Mouse (Mus musculus): ENCODE results near the gene Cspg4.
"Not testable (repeated sequence)": the region's sequence is repeated elsewhere in the genome, so short reads cannot be mapped to it uniquely, and the experiment has no call there.

Cspg4 gene

DNA sequence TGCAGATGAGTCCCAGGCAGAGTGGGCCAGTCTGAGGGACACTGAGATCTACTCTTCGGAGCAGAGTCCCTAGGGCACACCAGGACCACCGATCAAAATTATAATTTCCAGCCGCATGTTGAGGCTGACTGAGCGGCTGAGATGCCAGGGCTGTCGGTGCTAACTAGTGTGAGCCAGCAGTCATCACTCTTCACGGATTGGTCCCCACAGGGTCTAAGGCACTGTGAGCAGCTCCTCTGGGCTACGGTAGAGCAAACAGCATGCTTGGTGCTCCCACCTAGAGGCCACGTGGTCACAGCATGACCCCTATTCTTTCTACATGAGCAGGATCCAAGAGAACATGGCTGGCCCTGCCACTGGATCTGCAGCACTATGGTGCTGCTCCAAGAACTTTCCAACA, 28.5 kb downstream of the Cspg4 start:
- DNase-seq (ENCODE audit: low read depth): no peak

DNA sequence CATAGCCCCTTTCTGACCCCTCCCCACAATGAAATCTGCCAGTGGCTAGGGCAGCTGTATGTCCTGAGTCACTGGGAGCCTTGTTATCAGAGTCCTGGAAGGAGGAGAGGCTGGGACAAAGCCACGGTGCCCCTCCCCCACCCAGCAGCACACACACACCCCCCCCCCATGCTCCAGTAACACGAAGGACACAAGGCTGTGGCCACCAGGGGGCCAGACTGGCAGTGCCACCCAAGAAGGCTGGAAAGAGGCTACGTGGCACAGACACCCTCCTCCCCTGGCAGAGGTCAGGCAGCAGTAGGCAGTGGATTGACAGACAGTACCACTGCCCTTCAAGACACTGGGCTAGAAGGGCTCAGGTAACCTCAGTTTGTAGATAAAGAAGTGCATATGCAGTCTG, 29.2 kb downstream of the Cspg4 start:
- no peak for DNase-seq (ENCODE audit: low read depth)

DNA sequence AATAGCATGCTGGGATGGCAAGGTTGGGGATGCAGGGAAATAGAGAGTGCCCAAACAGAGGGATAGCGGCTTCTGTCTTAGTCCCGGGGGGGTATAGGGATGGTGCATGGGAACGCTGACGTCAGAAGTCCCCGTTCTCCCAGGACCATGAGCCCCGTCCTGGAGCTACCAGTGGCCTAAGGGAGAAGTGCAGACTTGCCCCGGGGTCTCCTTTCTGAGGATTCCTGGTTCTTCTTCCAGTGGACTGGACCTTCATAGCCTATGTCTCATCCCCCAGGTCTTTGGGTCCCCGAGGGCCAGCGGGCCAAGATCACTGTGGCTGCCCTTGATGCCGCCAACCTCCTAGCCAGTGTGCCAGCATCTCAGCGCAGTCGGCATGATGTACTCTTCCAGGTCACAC, 31.9 kb downstream of the Cspg4 start:
- DNase-seq (ENCODE audit: low read depth): no peak

DNA sequence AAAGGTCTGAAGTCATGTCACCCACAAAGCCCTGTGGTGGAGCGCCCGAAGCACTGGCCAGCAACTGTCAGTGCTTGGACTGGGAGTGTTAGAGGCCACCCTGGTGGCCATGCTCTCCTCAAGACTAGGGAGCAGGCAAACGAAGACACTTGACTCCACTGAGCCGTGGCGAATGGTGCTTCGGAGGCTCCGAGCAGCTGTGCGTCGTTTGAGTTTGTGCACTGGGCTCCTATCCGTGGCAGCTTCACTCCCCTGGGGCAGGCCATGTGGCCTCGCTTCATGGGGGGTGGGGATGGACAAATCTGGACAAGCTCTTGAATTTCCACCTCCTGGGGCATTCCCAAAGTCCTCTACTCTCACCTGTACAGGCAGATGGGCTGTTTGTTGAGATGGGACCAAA, 34.6 kb downstream of the Cspg4 start:
- no peak for DNase-seq (ENCODE audit: low read depth)

DNA sequence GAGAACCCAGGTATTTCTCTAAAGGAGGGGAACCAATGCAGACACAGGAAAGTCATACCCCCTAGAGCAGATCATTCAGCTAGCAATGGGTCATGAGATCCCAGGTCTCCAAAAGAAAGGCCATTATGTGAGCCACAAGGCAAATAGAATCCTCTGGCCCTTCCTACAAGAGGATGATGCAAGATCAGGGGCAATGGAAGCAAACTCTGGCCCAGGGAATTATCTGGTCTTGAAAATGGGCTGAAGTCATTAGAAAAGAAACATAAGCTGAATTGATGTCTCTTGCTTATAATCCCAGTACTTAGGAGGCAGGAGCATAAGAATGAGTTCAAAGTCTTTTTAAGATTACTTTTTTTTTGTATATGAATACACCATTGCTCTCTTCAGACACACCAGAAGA, 35.2 kb downstream of the Cspg4 start:
- no peak for DNase-seq (ENCODE audit: low read depth)

DNA sequence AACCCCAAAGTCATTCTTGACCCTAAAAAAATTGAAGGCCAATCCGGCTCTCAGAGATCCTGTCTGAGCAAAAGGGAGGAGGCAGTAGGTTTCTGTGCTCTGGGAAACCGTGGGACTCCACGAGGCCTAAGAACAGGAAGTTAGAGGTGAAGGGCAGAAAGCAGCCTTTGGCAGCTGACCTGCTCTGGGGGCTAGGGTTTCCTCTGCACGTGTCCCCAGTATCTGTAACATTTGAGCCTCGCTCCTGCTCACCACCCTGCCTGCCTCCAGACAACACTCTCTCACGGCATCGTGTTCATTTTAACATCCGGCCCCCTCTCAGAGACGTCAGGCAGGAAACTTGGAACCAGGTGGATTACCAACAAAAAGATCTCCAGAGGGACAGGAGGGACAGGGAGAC, 35.7 kb downstream of the Cspg4 start:
- DNase-seq (ENCODE audit: low read depth): no peak

DNA sequence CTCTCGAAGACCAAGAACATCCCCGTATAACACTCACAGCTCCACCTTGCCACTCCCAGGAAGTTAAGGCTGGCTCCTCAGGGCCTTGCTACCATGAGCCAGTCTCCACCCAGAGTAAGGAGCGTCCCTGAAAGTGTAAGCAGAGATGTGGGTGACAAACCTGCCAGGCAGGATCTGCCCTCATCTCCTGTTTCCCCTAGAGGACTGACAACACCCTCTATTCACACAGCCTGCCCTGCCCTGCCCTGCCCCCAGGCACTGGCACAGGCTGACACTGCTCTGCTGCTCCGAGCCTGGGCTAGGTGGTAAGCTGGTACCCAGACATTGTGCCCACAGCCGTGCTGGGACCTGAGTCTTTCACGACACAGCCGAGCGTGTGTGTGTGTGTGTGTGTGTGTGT, 36.4 kb downstream of the Cspg4 start:
- DNase-seq (ENCODE audit: low read depth): no peak

DNA sequence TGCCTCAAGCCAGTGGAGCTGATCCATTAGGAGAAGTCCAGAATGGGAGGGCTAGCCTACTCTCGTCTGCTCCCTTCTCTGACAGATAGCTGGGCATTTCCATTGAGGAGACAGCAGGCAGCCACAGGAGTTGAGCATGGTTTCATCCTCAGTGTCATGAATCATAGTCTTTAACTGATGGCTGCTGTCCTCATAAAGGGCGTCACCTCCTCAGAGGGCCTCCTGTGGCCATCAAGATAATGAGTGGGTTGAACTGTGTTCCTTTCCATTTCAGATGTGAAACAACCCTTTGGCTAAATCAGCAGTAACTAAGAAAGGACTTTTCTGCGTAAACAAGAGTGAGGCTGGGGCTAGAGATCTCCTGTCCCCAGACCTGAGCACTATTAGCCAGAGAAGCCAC, 38.8 kb downstream of the Cspg4 start:
- DNase-seq (ENCODE audit: low read depth): no peak

DNA sequence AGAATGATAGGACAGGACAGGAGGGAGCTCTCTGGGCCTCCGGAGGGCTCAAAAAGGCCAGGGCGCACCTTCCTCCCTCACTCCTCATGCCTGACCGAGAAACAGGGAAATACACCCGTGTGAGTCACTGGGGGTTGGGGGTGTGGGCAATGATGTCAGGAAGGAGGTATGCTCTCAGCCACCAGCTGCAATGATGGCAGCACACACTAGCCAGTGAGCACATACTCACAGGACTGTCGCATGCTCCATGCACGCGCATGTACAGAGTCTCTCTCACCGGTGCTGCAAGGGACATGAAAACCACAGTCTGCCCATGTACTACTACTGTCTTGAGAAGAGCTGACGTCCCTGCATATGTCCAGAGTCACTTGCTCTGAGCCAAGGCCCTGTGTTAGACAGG, 42.7 kb downstream of the Cspg4 start:
- no peak for DNase-seq (ENCODE audit: low read depth)

DNA sequence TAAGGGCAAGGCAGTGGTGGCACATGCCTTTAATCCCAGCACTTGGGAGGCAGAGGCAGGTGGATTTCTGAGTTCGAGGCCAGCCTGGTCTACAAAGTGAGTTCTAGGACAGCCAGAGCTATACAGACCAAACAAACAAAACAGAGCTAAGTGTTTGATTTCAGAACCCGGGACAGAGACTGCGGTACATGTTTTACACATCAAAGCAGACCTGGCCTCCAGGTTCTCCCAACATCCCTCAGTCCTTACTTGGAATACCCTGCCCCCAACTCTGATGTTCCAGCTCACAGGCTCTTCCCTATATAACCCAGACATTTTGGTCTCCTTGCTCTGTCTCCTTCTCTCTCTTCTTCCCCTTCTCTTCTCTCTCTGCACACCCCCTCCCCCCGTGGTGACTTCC, 45.2 kb downstream of the Cspg4 start:
- not testable (repeated sequence) for DNase-seq (ENCODE audit: low read depth)

DNA sequence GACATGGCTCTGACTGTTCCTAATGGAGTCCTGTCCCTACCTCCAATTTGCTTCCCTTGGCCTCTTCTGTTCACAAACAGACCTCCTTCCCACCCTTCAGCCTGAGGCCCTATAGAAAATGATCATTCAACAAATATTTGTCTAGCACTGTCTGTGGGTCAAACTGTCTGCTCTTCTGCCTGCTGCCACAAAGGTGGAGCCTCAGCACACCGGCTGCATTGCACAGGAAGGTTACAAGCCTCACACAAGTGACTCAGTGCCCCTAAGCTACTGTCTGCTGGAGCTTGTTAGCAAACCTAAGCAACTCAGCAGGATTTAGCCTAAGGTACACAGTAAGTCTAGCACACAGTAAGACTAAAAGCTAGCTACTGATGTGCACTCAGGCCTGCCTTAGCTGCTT, 46.2 kb downstream of the Cspg4 start:
- DNase-seq (ENCODE audit: low read depth): no peak

DNA sequence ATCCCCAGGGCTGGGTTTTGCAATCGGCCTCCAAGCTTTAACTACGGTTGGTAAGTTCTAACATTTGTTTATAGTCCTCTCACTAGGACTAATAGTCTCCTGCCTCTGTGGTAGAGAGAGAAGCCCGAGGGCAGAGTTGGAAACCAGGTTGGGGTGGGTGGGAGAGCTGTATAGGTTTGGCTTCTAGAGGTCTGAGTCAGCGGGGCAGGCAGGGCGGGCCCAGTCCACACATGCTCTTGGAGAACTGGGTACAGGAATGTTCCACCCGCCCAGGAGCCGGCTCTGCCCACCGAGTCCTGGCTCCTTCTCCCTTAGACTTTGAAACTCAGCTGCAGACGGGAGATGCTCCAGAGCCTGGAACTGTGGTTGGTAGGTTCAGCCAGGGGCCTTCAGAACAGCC, 49.2 kb downstream of the Cspg4 start:
- no peak for DNase-seq (ENCODE audit: low read depth)

DNA sequence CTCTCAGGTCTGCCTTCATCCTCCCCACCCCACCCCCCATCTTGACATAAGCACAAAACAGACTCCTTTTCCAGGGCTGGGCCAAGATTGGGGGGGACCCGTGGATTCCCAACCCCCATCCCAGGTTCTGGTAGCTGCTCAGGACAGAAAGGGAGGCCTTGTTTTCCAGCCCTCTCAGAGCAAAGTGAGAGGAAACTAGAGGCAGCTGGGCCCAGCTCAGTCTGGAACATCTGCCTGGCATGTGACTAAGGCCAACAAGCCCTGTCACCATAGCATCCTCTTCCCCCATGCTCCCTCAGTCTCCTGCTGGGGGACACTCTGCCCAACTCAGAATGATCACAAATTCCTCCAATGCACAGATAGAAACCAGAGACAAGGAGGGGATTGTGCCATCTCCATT, 50.3 kb downstream of the Cspg4 start:
- no peak for DNase-seq (ENCODE audit: low read depth)

DNA sequence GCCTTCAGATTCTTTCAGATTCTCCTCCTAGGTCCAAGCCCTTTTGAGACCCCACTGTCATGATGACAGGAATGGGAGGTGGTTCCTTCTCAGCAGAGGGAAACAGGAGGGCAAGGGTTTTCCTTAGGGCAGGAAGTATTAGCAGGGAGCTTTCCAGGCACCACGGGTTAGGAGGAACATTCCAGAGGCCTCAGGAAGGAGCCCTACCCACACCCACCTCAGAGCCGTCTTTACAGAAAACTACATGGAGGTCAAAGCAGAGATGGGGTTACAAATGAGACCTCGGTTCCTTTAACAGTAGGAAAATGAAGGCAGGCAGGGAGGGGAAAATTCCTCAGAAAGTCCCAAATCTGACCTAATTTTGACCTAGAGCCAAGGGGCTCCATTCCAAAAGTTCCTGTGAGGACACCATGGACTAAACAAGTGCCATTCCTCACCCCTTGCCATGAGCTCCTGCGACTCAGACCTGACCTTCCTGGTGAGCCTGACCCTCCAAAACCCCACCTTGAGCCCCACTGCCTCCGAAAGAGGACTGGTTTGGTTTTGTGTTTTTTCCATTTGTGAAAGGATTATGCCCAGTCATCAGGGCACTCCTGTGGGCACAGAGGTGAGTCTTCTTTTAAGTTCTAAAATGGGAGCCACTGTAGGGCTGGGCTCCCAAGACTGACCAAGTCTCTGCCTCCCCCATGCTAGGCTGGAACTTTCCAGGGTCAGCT, 51.0 kb downstream of the Cspg4 start:
- DNase-seq (ENCODE audit: low read depth): no peak

DNA sequence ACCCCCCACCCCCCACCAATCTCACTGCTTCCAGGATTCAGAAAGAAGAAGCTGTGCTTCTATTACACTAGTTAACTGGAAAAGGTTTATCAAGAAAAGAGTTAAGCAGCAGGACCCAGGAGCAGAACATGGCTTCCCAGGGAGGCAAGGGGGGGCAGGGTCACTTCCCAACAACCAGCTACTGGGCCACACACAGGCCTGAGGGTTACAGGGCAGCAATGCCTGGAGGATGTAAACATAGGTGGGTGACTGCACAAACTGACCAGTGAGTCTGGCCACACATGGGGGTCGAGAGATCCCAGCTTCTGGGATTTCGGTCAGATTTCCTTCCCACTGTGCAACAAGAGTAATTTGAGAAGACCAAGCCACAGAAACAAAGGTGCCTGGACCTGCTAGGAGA, 52.3 kb downstream of the Cspg4 start:
- no peak for DNase-seq (ENCODE audit: low read depth)

DNA sequence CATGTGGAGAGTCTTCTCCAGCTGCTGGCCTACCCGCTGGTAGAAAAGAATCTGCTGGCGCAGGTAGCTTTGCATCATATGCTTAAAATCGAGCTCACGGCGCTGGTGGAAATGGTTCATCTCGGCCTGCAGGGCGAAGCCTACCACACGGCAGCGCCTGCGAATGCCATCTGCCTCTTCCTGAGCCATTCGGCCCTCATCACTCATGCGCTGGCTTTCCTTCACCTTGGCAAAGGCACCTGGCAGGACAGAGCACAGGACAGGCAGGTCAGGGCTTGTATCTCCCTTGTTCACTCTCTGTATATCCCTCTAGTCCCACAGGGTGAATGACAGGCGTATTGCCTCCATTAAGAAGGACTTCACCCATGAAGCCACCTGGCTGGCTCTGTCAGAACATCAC, 53.6 kb downstream of the Cspg4 start:
- no peak for DNase-seq (ENCODE audit: low read depth)

DNA sequence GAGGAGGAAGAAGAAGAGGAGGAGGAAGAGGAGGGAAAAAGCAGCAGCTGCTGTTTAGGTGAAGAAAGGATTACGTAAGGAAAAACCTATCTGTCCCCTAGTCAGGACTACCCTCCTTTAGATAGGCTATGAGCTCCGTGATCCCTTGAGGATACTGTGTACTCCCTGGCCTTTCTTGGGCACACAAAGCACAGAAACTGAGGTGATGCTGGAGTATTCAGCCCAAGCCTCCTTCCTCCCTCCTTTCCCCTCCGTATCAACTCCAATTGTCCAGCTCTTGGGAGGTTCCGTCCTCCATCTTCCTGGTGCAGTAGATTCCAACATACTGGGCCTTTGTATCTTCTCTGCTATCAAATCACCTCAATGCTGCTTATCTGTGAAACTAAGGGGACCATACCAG, 57.9 kb downstream of the Cspg4 start:
- no peak for DNase-seq (ENCODE audit: low read depth)

DNA sequence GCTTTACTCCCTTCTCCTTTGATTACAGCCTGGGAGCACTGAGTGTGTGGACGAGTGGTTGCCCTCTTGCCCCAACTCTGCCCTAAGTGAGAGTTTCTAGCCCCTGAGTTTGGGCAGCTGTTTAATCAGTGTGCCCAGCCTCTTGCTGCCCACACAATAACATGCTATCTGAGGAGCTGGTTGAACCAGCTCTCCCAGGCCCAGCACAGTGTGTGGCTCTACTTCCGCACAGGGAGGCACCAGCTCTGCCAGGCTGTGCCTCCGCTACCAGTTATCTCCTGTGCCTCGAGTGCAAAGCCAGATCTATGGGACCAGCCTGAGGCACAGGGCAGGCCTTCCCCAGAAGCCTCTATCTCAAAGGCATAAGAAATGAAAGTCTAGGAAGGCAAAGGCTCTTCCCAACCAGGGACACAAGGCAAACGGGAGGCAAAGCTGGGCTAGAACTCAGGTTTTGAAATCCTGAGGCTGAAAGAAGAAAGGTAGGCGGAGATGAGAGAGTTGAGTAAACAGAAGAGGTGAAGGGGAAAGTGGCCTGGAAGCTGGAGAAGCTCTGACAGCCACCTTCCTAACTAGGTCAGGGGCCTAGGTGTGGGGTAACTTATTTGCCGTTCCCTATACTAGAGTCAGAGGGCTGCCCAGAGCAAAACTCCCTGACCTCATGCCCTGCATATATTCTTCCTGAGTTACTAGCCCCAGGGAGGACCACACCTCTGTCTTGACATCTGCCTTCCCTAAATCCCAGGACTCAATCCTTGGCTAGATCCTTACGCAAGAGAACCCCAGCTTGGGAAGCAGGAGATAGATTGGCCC, 59.2 kb downstream of the Cspg4 start:
- DNase-seq (ENCODE audit: low read depth): no peak

DNA sequence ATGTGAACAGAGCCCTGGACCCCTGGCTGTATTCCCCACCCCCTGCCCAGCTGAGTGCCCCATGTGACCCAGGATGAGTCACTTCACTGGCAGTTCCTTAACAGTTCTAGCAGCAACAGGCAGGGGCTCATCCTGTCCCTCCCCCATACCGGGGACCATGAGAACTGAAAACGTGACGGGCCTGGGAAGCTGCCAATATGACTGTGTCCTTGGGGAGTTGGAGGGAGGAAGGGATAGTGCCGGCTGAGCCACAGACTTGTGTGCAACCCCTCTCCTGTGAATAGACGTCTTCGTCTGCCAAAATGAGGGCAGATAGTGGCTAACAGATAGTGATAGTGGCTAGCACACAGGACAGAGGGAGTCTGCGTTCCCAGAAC, 59.8 kb downstream of the Cspg4 start:
- no peak for DNase-seq (ENCODE audit: low read depth)

DNA sequence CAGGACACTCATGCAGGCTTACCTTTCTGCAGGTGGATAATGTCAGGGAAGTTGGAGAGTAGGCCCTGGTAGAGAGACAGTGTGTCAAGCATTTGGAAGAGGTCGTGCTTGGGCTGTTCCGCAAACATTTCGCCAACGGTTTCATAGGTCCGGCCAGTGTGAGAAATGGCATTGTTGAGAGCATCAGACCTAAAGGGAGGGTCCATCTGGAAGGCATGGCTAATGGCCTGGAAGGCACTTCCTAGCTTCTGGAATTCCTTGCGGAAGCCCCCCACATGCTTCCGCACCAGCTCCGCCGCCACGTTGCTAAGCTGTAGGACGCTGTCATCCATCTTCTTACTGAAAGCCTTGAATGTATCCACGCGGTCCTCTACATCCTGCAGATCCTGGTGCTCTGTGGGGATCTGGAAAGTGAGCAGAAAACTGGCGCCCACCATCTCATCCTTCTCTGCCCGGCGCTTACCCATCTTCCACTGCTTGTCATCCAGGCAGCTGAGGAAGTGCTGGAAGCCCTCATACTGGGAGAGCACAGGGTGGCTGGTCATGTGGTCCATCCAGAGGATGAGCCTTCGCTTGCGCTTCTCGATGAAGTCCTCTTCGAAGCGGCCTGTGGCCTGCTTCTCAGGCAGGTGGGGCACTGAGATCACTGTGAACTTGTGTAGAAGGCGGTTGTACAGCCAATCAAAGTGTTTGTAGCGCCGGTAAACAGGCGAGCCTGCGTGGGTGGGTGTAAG, 60.6 kb downstream of the Cspg4 start:
- DNase-seq (ENCODE audit: low read depth): no peak

DNA sequence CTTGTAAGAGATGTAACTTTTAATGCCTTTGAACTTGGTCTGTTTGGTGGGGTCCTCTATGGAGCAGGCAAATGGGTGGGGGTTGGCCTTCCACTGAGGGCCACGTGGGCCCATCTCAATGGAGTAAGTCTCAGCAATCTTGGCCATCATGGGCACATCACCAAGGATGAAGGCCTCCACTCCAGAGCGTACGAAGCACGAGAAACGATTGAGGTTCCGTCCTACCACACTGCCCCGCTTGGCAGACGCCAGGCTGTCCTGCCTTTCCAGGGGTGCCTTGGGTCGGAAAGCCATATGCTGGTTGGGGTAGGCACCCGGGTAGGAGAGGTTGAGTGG, 61.2 kb downstream of the Cspg4 start:
- DNase-seq (ENCODE audit: low read depth): no peak

DNA sequence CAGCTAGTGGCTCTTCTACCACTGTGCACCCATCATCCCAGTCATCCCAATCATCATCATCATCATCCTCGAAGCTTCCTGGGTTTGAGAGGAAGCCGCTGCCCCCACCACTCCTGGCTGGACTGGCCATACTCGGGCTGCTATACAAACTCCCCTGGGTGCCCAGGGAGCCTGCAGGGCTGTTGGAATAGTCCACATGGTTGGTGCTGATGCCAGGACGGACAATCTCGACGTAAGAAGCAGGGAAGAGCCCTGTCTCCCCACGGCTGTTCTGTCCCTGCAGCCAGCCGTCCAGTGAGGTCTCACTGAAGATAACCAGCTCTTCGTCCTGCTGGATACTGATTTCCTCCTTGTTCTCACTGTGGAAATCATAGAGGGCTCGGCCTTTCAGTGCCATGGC, 61.6 kb downstream of the Cspg4 start:
- DNase-seq (ENCODE audit: low read depth): no peak

Data from c-Kit-positive CD71-negative TER-119-negative erythroid progenitor cells, embryonic 14.5 days (primary cell).